Comparison of ENCODE assay signal across 15 mouse cellular contexts in the genomic region with DNA sequence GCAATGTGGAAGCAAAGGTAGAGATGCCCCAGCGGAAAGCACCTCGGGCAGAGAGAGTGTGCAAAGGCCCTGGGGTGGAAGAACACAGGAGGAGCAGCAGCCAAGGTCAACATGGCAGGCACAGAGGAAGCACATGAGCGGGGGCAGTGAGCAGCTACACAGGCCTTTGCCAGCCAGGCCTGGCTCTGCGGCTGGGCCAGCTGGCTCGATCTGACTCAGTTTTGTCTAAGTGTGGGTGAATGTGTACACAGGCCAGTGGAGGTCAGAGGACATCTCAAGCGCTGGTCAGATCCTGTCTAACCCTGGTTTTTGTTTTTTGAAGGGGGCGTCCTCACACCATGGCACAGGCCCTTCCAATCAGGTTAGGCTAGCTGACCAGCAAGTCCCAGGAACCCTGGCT. TPM values are rescaled to one million over a fixed set of nuclear protein-coding genes. Genes with fewer than 3 reads are reported as not detected.
DNase-seq lines count a peak whose midpoint lies in the region; ATAC-seq and TF ChIP-seq lines count a peak whose summit lies in the region.
"Had no signal": no experiment of that assay in that cellular context is flagged by ENCODE, and none has a peak within 500 bp of the region (broad histone marks: within the 10 kb centered on the region; RNA-seq: fewer than 3 reads in every experiment).

No protein-coding gene starts in this region.

- no peak overlapping the region for H3K4me3 ChIP-seq in limb, embryonic 15.5 days
- H3K4me3 ChIP-seq in limb, embryonic 10.5 days, result no peak overlapping the region
- H3K4me3 ChIP-seq in myocyte, result no peak overlapping the region
- H3K4me3 ChIP-seq: left cerebral cortex, adult 2 months had no signal

- no peak overlapping the region for H3K9ac ChIP-seq in limb, embryonic 15.5 days

- no peaks in the 10 kb centered on the region for H3K9me3 ChIP-seq in limb, embryonic 15.5 days
- no peaks in the 10 kb centered on the region for H3K9me3 ChIP-seq in limb, embryonic 10.5 days (replicated peaks)
- H3K9me3 ChIP-seq: megakaryocyte, embryonic 14.5 days had no signal

- peak overlapping the region; percentile 50; the same call in 1 of the 2 replicates for H3K27ac ChIP-seq in limb, embryonic 15.5 days
- H3K27ac ChIP-seq in limb, embryonic 10.5 days, result no peak overlapping the region
- H3K27ac ChIP-seq: left cerebral cortex, adult 2 months had no signal

- no peak for ATAC-seq in limb, embryonic 15.5 days (ENCODE audit: insufficient number of reproducible peaks, low FRiP score, low TSS enrichment, low read depth)
- ATAC-seq: CD4-positive, CD25-positive, alpha-beta regulatory T cell, adult 4 months had no signal

- DNase-seq in gastrocnemius, postnatal 25 days, result peak; percentile 8
- no peak for DNase-seq in gastrocnemius, adult 8-10 months (ENCODE audit: low spot score in 2 of 2)
- DNase-seq in limb, embryonic 10.5 days (ENCODE audit: low spot score), result no peak
- peak; percentile 66 for DNase-seq in adrenal gland, postnatal 25 days
- no peak for DNase-seq in right cerebral cortex, postnatal 14 days
- DNase-seq: embryo, embryonic 11 days; kidney, postnatal 4 days; lung, adult 2 months; right cerebral cortex, postnatal 4 days; thymus, postnatal 4 days had no signal

- H3K27me3 ChIP-seq in limb, embryonic 15.5 days, result no peaks in the 10 kb centered on the region
- H3K27me3 ChIP-seq in limb, embryonic 10.5 days (ENCODE audit: low read depth, poor library complexity, severe bottlenecking), result no peaks in the 10 kb centered on the region
- H3K27me3 ChIP-seq in myocyte (ENCODE audit: control insufficient read depth, insufficient read depth, insufficient read length), result no peaks in the 10 kb centered on the region

- H3K36me3 ChIP-seq in limb, embryonic 15.5 days, result peaks cover 4% of the 10 kb centered on the region; the same call in 1 of the 2 replicates
- H3K36me3 ChIP-seq in limb, embryonic 10.5 days, result peaks cover 8% of the 10 kb centered on the region; the same call in 1 of the 2 replicates
- no peaks in the 10 kb centered on the region for H3K36me3 ChIP-seq in myocyte (ENCODE audit: control insufficient read depth, insufficient read depth)

- peaks cover 93% of the 10 kb centered on the region for H3K4me1 ChIP-seq in limb, embryonic 15.5 days
- peaks cover 90% of the 10 kb centered on the region for H3K4me1 ChIP-seq in limb, embryonic 10.5 days

- H3ac ChIP-seq in myocyte (ENCODE audit: control insufficient read depth, insufficient read length), result no peak overlapping the region

- 79% methylated on average over 7 of the region's 7 CpGs for WGBS in limb, embryonic 15.5 days
- 87% methylated on average over 7 of the region's 7 CpGs for WGBS in limb, embryonic 10.5 days

- no peak for TF ChIP-seq POLR2A in myocyte (IDR thresholded peaks at IDR 0.05; ENCODE audit: insufficient read length, low read depth)

- H3K79me2 ChIP-seq in myocyte (ENCODE audit: control insufficient read depth, insufficient read depth), result peaks cover 94% of the 10 kb centered on the region

- no peak overlapping the region for H3K4me2 ChIP-seq in limb, embryonic 15.5 days
- no peak overlapping the region for H3K4me2 ChIP-seq in myocyte (ENCODE audit: low read depth)

TF ChIP-seq in myocyte, 11 proteins besides CTCF, POLR2A, EP300 and RAD21:
- TF ChIP-seq MAX (IDR thresholded peaks at IDR 0.05; ENCODE audit: low read depth) (no peak), TCF12 (IDR thresholded peaks at IDR 0.05; ENCODE audit: insufficient read depth, poor library complexity, severe bottlenecking) (no peak), TCF3 (IDR thresholded peaks at IDR 0.05; ENCODE audit: insufficient read length, low read depth) (no peak), REST (IDR thresholded peaks at IDR 0.05; ENCODE audit: insufficient read depth, insufficient read length) (no peak), CEBPB (IDR thresholded peaks at IDR 0.05; ENCODE audit: insufficient read depth, poor library complexity, severe bottlenecking) (no peak), POLR2AphosphoS2 (IDR thresholded peaks at IDR 0.05; ENCODE audit: insufficient read length, low read depth) (no peak), MYOD1 (IDR thresholded peaks at IDR 0.05; ENCODE audit: control insufficient read depth in 1 of 3, insufficient read length in 2 of 3, low read depth in 2 of 3) (peak in 2 of 3 experiments; percentile 29 to 77), SRF (IDR thresholded peaks at IDR 0.05; ENCODE audit: control insufficient read depth, insufficient read length, low read depth) (no peak), MYOG (IDR thresholded peaks at IDR 0.05; ENCODE audit: control insufficient read depth in 1 of 3, insufficient read depth in 1 of 3, insufficient read length in 2 of 3, low read depth in 2 of 3) (peak in 2 of 3 experiments; percentile 53 to 64), USF1 (IDR thresholded peaks at IDR 0.05; ENCODE audit: low read depth) (no peak), E2F4 (IDR thresholded peaks at IDR 0.05; ENCODE audit: insufficient read depth) (no peak)

RNA-seq across cellular contexts. Expression of a gene that starts 10.9 kb away (rescaled TPM):
- total RNA-seq in gastrocnemius, postnatal 25 days (2021), result 100 to 1,000 TPM in 1 of 2 experiments, 10 to 100 TPM in 1; 92.7 to 108 TPM
- total RNA-seq in gastrocnemius, adult 8-10 months (2022), result 100 to 1,000 TPM in 1 of 4 experiments, 10 to 100 TPM in 3; 93.5 to 117 (median 97.9) TPM
- polyA plus RNA-seq in limb, embryonic 15.5 days (2015; fragmentation: Nextera tagmentation; extraction: Ambion mirVana), result 32.7 and 34.1 TPM in 2 replicates
- polyA plus RNA-seq in limb, embryonic 10.5 days (2016; fragmentation: Nextera tagmentation; extraction: Ambion mirVana), result 22.4 and 26.8 TPM in 2 replicates
- 316 and 358 TPM in 2 replicates for total RNA-seq in adrenal gland, postnatal 25 days (2021)
- polyA plus RNA-seq in myocyte (2012; fragmentation: generic; extraction: Trizol), result 127 TPM

Comparison
In these comparisons a context has a peak if more than half of its experiments do, and no peak if none do; other contexts are left out.
1. DNase-seq: peak in gastrocnemius, postnatal 25 days (single experiment) and adrenal gland, postnatal 25 days (single experiment); none in gastrocnemius, adult 8-10 months (0 of 2), limb, embryonic 10.5 days (single experiment) and right cerebral cortex, postnatal 14 days (single experiment).